ENCODE assay signal across 33 mouse cellular contexts in genomic region chr10:105345920-105346319, GRCm38 (mm10).
"Had no signal": no experiment of that assay in that cellular context is flagged by ENCODE, and none has a peak within 500 bp of the region (broad histone marks: within the 10 kb centered on the region; RNA-seq: fewer than 3 reads in every experiment).

No protein-coding gene starts in this region.

- ATAC-seq: hindbrain, embryonic 16.5 days; hindbrain, postnatal 0 days; inflammation-experienced regulatory T-cells, adult 6 months had no signal

- H3K27ac ChIP-seq: heart, embryonic 10.5 days; heart, embryonic 13.5 days; heart, embryonic 15.5 days; hindbrain, embryonic 10.5 days; hindbrain, embryonic 12.5 days; hindbrain, embryonic 13.5 days; hindbrain, embryonic 14.5 days; hindbrain, embryonic 15.5 days; hindbrain, postnatal 0 days; kidney, embryonic 15.5 days; kidney, postnatal 0 days; layer of hippocampus, adult 2 months; left cerebral cortex, adult 2 months had no signal

- DNase-seq: heart, postnatal 10 days; heart, postnatal 14 days; heart, postnatal 36 days; heart, postnatal 4 days; kidney, adult 11 months; kidney, adult 18-20 months; kidney, adult 2 months; kidney, adult 8-10 months; kidney, adult 9 months; kidney, postnatal 10 days; kidney, postnatal 14 days; kidney, postnatal 25 days; kidney, postnatal 36 days; kidney, postnatal 4 days; layer of hippocampus, adult 9-11 months; layer of hippocampus, postnatal 36 days had no signal

- H3K4me1 ChIP-seq: heart, embryonic 10.5 days; heart, embryonic 13.5 days; heart, embryonic 15.5 days; hindbrain, embryonic 10.5 days; hindbrain, embryonic 12.5 days; hindbrain, embryonic 13.5 days; hindbrain, embryonic 15.5 days had no signal

- H3K36me3 ChIP-seq: heart, embryonic 10.5 days; heart, embryonic 12.5 days; heart, embryonic 15.5 days; hindbrain, embryonic 10.5 days; hindbrain, embryonic 13.5 days; hindbrain, embryonic 15.5 days; kidney, embryonic 15.5 days had no signal

- H3K4me2 ChIP-seq: heart, embryonic 11.5 days; heart, embryonic 12.5 days; heart, embryonic 13.5 days; heart, embryonic 15.5 days; hindbrain, embryonic 12.5 days; hindbrain, embryonic 13.5 days; hindbrain, embryonic 14.5 days; hindbrain, embryonic 15.5 days; kidney, embryonic 15.5 days had no signal

- H3K9me3 ChIP-seq: heart, embryonic 10.5 days; heart, embryonic 13.5 days; heart, embryonic 15.5 days; hindbrain, embryonic 10.5 days; hindbrain, embryonic 12.5 days; hindbrain, embryonic 13.5 days; hindbrain, embryonic 15.5 days; kidney, embryonic 15.5 days had no signal

- H3K27me3 ChIP-seq: heart, embryonic 12.5 days; heart, embryonic 13.5 days; heart, embryonic 15.5 days; hindbrain, embryonic 12.5 days; hindbrain, embryonic 13.5 days; hindbrain, embryonic 15.5 days; kidney, embryonic 15.5 days had no signal

- H3K9ac ChIP-seq: heart, embryonic 12.5 days; heart, embryonic 13.5 days; heart, embryonic 15.5 days; hindbrain, embryonic 12.5 days; hindbrain, embryonic 13.5 days; hindbrain, embryonic 14.5 days; hindbrain, embryonic 15.5 days; kidney, embryonic 15.5 days had no signal

- H3K4me3 ChIP-seq: heart, embryonic 10.5 days; heart, embryonic 12.5 days; heart, embryonic 13.5 days; heart, embryonic 15.5 days; hindbrain, embryonic 10.5 days; hindbrain, embryonic 12.5 days; hindbrain, embryonic 13.5 days; hindbrain, embryonic 15.5 days; kidney, embryonic 15.5 days; layer of hippocampus, adult 2 months; left cerebral cortex, adult 2 months had no signal
